Mouse (Mus musculus) layer of hippocampus, postnatal 10 days (tissue): Measurements from ENCODE around the gene Mtmr4. TPM values are rescaled to one million over a fixed set of nuclear protein-coding genes. Genes with fewer than 3 reads are reported as not detected.

ENCODE experiments used
- DNase-seq, 2 experiments: peaks; one replicate each; pipeline ENCODE4 v3.0.0; 2021; ENCODE audit warnings: low spot score in 2 of 2
- long read RNA-seq: library from polyadenylated mRNA; stranded (forward); transcript quantifications from one replicate; pipeline ENCODE4 v2.0.0, GENCODE M21; 2023
- total RNA-seq, 2 experiments: library from RNA; stranded (reverse); gene quantifications; 2 replicates each; pipeline ENCODE4 v1.2.3; 2021

The Mtmr4 gene
- 10 to 100 TPM; 82.7 to 84.6 TPM for total RNA-seq
- long read RNA-seq, full-length matches to known transcripts = 1 of 9 reads
- long read RNA-seq, partial matches to known transcripts = 2 of 9 reads
- long read RNA-seq, other reads (novel, unspliced or antisense) = 6 of 9 reads

- DNase-seq = peak; percentile 99
Measured at GRCm38 (mm10) chr11:87591526-87592353, at the start of gene Mtmr4. Mtmr4 (plus strand) TSS chr11:87592162.

DNA sequence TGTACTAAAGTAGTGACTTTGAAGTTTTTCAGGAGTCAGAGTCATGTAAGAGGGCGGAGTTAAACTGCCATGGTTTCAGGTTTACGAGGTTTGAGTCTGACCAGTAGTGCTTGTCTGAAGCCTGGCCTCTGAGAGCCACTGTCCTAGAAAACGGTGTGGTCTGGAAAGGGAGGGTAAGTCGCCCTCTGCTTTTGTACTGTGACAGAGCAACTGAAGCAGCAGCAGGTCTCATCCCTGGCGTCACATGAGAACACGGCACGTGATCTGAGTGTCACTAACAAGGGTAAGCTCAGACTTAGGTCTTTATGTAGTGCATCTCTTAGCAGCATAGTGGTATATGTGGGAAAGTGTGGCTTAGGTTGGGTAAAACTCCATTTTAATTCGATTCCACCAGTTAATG lies 49.7 kb upstream of the Mtmr4 start:
- DNase-seq = no peak

DNA sequence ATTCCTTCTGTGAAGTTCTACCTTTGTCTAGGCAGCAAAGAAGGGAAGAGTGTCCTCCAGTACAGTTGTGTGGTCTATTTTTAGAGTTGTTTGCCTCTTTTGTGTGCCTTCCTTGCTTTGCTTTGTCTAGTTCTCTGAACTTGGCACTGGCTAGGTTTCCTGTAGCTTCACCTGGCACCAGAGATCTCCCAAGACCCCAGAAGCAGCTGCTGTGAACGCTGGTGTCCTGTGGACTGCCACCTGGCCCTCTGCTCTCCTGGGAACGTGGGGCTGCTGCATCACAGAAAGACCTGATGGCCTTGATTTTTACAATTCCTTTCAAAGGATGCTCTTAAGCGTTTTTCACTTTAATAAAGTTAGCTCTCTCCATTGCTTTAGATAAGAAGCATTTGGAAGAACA lies 49.1 kb upstream of the Mtmr4 start:
- DNase-seq = no peak

DNA sequence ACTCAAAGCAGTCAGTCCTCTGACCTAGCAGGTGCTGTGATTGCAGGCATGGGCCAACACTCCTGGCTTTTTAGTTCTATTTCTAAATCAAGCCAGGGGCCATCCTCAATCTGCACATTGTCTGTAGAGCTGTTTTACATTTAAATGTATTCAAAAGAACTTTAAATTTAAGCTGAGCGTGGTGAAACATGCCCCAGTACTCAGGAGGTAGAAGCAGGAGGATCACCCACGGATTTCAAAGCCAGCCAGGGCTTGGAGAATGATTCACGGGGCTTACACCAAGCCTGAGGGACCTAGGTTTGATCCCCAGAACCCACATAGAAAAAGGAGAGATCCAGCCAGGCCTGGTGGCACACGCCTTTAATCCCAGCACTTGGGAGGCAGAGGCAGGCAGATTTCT lies 38.6 kb upstream of the Mtmr4 start:
- DNase-seq = no peak

DNA sequence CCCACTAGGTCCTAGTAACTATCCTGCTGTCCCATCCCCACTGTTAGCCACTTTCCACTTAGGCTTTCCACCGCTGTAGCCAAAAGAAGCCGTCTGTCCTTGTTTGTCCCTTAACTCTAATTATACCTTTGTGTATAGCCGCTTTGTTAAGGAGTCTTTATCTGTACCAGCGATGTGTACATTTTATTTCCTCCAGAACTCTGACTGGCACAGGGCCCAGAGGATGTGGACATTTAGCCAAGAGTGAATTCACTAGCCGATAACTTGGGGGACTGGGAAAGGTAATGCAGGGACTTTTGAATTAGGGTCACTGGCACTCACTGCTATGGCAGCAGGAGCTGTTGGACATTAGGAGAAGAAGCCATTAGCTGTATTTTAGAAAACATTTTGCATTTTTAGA lies 37.6 kb upstream of the Mtmr4 start:
- DNase-seq = no peak

DNA sequence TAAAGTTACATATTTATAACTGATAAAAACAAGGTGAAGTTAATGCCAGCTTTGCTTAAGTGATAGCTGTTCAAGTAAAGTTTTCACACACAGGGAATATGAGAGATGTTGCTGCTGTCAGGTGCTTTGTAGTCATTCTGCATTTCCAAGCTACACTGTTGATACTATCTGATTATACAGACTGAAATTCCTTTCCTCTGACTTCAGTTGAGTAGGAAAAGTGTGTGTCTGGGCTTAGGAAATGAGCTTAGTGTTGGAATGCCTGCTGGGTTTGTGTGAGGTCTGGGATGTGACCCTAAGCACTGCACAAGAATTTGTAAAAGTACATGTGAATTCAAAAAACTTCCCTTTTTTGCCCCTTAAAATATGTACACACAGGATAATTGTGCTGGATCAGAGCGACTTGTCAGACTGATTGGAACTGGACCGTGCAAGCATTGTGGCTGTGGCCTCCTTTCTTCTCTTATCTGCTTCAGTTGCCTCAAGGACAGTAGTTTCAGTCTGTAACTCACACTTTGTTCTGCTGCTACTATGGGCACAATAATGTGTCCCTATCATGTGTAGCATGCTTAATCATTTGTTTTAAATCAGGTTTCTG lies 36.8 kb upstream of the Mtmr4 start:
- no peak for DNase-seq

DNA sequence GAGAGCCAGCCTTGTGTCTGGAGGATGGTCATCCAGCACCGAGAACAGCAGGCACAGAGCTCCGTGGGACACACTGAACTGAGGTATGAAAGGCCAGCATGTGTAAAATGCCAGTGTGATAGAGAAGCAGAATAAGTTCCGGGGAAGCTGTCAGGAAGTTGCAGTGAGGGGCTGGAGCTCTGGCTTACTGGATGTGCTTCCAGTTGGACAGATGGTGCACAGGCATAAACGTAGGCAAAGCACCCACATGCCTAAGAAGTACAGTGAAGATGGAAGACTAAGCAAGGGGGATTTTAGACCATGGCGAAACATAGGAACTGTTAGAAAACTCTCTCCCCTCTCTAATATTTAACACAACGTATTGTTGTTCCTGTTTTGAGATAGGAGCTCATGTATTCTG lies 30.8 kb upstream of the Mtmr4 start:
- no peak for DNase-seq

DNA sequence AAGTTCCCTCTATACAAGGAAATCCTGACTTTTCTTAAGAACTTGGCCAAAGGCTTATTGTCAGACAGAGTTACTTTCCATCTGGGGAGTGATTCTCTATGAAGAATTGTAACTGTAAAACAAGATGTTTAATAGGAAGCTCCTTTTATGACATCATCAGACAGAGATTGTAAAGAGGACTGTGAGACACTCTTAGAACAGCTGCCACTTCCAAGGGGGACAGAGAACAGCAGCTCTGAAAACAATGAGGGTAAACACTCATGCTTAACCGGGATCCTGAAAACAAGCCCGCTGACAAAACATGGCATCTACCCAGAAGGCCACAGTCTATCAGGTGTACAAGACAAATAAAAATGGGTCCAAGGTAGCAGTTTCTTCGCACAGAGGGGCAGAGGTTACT lies 25.5 kb upstream of the Mtmr4 start, which contains the start of gene Gm11492:
Gene Gm11492 (plus strand): TSS at position 153 of the 400 bp plus-strand sequence.
- no peak for DNase-seq

- DNase-seq = no peak
Measured at GRCm38 (mm10) chr11:87568255-87568953, 23.6 kb upstream of the Mtmr4 start, which contains the start of gene Sept4. Sept4 (plus strand) TSS chr11:87568903.

GRCm38 (mm10) chr11:87570743-87571142 lies 21.2 kb upstream of the Mtmr4 start:
- no peak for DNase-seq

- DNase-seq = no peak
Measured at GRCm38 (mm10) chr11:87571361-87571950, 20.5 kb upstream of the Mtmr4 start.

DNA sequence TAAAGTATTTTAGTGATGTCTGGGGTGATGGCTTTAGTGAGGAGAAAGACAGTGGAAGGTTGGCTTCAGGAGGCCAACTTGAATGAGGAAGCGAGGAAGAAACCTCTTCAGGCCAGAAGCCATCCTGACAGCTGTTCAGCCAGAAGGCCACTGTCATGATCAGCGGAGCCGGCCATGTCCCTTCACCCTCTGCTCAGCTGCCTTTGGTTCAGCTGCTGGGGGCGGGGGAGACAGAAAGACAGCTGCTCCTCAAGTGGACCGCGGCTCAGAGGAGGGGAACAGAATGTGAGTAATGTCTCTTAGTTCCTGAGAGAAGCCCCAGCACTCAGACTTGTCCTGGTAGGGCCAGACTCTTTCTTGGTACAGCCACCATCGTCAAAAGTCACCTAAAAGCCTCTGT lies 18.2 kb upstream of the Mtmr4 start:
- no peak for DNase-seq

DNA sequence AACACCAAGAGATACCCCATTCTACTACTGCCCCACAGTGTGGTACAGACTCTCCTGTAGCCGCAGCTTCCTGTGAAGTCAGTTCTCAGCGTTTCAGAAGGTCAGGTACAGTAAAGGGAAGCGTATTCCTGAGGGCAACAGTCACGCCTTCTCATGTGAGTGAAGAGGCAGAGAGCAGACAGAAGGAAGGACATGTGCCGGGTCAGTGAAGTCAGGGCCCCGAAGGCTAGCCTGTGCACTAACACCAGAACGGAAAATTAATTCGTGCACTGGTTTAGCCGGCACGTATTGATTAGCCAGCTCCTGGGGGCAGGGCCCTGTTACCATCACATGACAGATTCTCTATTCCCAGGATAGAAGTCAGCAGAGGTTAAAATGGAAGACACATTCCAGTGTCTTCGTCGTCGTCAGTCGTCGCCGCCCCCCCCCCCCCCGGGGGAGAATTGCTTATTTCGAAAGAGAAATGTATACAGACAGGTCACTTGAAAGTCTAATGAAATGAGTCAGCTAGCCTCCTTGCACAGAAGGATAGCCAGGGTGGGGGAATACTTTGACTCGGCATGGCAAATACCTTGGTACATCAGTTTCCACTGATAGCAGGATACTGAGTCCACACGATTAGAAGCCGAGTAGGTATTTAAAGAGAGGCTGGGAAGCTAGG lies 17.3 kb upstream of the Mtmr4 start:
- no peak for DNase-seq

DNA sequence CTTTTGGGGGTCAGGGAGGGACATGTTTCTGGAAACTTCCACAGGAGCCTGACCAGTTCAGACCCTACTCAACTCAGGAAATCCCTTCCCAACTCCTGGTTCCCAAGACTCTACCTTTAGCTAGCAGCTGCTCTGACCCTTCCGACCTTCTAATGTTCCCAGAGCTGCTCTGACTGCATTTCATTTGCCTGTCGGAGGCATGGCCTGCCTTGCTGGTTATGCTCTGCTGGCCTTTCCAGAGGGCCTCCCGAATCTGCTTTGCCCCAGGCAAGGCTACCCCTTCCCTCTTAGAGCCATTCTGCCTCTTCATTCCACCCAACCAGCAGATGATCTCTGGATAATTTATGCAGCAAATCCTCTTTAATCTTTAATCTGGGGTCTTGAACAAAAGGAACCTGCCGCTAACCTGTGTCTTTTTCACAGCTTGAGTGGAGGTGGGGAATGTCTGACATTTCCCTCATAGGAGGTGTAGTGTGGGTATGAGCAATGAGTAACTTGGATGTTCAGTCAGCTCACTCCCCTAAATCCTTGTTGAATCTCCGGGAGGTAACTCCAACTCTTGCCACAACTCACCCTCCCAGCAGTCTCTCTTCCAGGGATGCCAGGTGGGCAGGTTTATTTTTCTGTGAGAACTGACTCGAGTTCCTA lies 14.2 kb upstream of the Mtmr4 start:
- DNase-seq = no peak

DNA sequence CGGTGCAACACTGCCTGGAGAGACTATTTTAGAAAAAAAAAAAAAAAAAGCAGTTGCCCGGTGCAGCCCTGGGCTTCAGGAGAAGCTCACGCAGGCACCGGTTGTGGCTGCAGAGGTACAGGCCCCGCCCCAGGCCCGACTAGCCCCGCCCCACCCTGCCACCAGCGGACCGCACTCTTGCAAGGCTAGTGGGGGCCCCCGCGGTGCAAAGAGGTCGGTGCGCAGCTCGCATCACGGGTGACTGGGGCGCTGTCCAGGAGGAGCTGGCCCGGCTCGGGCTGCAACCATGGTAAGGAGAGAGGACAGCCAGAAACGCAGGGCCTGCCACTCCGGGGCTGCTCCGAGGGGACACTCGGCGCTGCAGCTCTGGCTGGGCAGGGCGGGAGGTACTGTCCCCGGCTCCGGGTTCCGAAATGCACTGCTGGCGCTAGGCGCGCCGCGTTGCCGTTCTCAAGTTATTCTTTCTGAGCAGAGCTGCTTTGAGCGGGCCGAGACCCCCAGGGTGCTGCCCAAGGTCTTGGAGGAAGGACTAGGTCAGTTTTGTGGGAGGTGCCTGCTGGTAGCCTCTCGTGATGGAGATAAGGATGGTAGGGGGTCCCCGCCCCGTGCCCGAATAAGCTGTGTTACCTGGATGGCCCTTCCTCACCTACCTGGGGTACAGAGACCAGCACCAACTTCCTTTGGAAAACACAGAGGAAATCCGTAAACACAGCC lies 13.6 kb upstream of the Mtmr4 start:
- DNase-seq = peak; percentile 63 to 71

GRCm38 (mm10) chr11:87578963-87579601 lies 12.9 kb upstream of the Mtmr4 start:
- DNase-seq = peak in 1 of 2 experiments; percentile 34

GRCm38 (mm10) chr11:87579713-87580112 lies 12.2 kb upstream of the Mtmr4 start:
- DNase-seq = no peak

GRCm38 (mm10) chr11:87580543-87581085 lies 11.3 kb upstream of the Mtmr4 start:
- no peak for DNase-seq
